Mouse (Mus musculus) testis, adult 2 months (tissue): ENCODE measurements at regions not wholly inside any gene's neighbourhood (a gene's known extent, or its start where the extent isn't known, plus 50 kb on each side); places are given as distances from the start of the nearest gene placed in this dataset.

ENCODE experiments used
- H3K27ac ChIP-seq: fragments of 200-500 bp; 2 replicates; pipeline ENCODE4 v1.5.1; 2012; ENCODE audit warnings: low read depth, low read length; ENCODE audit not compliant: control insufficient read depth, insufficient read depth
- H3K27me3 ChIP-seq: fragments of 200-500 bp; 2 replicates; pipeline ENCODE4 v1.6.1; 2012; ENCODE audit warnings: mild to moderate bottlenecking, low read length, moderate library complexity; ENCODE audit not compliant: control insufficient read depth, insufficient read depth
- H3K36me3 ChIP-seq: fragments of 200-500 bp; 2 replicates; pipeline ENCODE4 v1.6.1; 2012; ENCODE audit warnings: mild to moderate bottlenecking, low read length; ENCODE audit not compliant: control insufficient read depth, insufficient read depth
- H3K4me1 ChIP-seq: fragments of 200-500 bp; 2 replicates; pipeline ENCODE4 v1.6.1; 2012; ENCODE audit warnings: low read length; ENCODE audit not compliant: control insufficient read depth, insufficient read depth
- H3K4me3 ChIP-seq: fragments of 200-500 bp; 2 replicates; pipeline ENCODE4 v1.5.1; 2012; ENCODE audit warnings: low read depth, mild to moderate bottlenecking, low read length, moderate library complexity, mixed read lengths; ENCODE audit not compliant: control insufficient read depth
- CTCF ChIP-seq: fragments of 200-500 bp; IDR thresholded peaks from 2 replicates; pipeline ENCODE4 v1.5.1; 2012; ENCODE audit warnings: low read depth, mild to moderate bottlenecking, inconsistent platforms, low read length, moderate library complexity; ENCODE audit not compliant: control insufficient read depth, insufficient read depth, insufficient replicate concordance
- POLR2A ChIP-seq: fragments of 200-500 bp; IDR thresholded peaks from 2 replicates; pipeline ENCODE4 v1.6.1; 2012; ENCODE audit warnings: low read depth, mild to moderate bottlenecking, inconsistent platforms, low read length, moderate library complexity; ENCODE audit not compliant: control insufficient read depth

GRCm38 (mm10) chr11:25538641-25539258, 671.8 kb downstream of the 5730522E02Rik start:
- no peak overlapping the region for H3K27ac ChIP-seq
- no peaks in the 10 kb centered on the region for H3K27me3 ChIP-seq
- H3K4me3 ChIP-seq: no peak overlapping the region
- no peak for TF ChIP-seq POLR2A
- no peak for TF ChIP-seq CTCF
- H3K36me3 ChIP-seq: no peaks in the 10 kb centered on the region
- no peaks in the 10 kb centered on the region for H3K4me1 ChIP-seq

- no peak overlapping the region for H3K4me3 ChIP-seq
- no peaks in the 10 kb centered on the region for H3K36me3 ChIP-seq
- H3K27me3 ChIP-seq: no peaks in the 10 kb centered on the region
- H3K27ac ChIP-seq: no peak overlapping the region
- no peak for TF ChIP-seq POLR2A
- TF ChIP-seq CTCF: no peak
- H3K4me1 ChIP-seq: no peaks in the 10 kb centered on the region
Measured at GRCm38 (mm10) chr11:25536069-25536468, 674.5 kb downstream of the 5730522E02Rik start.

GRCm38 (mm10) chr11:25533081-25533480, 677.5 kb downstream of the 5730522E02Rik start:
- TF ChIP-seq CTCF: no peak
- TF ChIP-seq POLR2A: no peak
- no peaks in the 10 kb centered on the region for H3K27me3 ChIP-seq
- H3K4me3 ChIP-seq: no peak overlapping the region
- H3K36me3 ChIP-seq: no peaks in the 10 kb centered on the region
- no peaks in the 10 kb centered on the region for H3K4me1 ChIP-seq
- no peak overlapping the region for H3K27ac ChIP-seq

GRCm38 (mm10) chr11:25531668-25532398, 678.7 kb downstream of the 5730522E02Rik start:
- TF ChIP-seq CTCF (no peak), POLR2A (no peak)

GRCm38 (mm10) chr11:25528056-25528455, 682.5 kb downstream of the 5730522E02Rik start:
- Histone ChIP-seq H3K36me3 (no peaks in the 10 kb centered on the region), H3K27ac (no peak overlapping the region), H3K4me1 (no peaks in the 10 kb centered on the region), H3K4me3 (no peak overlapping the region), H3K27me3 (no peaks in the 10 kb centered on the region)
- TF ChIP-seq POLR2A (no peak), CTCF (no peak)

More at GRCm38 (mm10) chr11:25531668-25532398, 678.7 kb downstream of the 5730522E02Rik start:
- Histone ChIP-seq H3K36me3 (no peaks in the 10 kb centered on the region), H3K27me3 (no peaks in the 10 kb centered on the region), H3K27ac (no peak overlapping the region), H3K4me1 (no peaks in the 10 kb centered on the region), H3K4me3 (no peak overlapping the region)

GRCm38 (mm10) chr11:25518903-25519302, 691.7 kb downstream of the 5730522E02Rik start:
- H3K27me3 ChIP-seq: no peaks in the 10 kb centered on the region
- H3K4me1 ChIP-seq: no peaks in the 10 kb centered on the region
- no peaks in the 10 kb centered on the region for H3K36me3 ChIP-seq
- H3K27ac ChIP-seq: no peak overlapping the region
- TF ChIP-seq CTCF: no peak
- no peak for TF ChIP-seq POLR2A
- no peak overlapping the region for H3K4me3 ChIP-seq

- Histone ChIP-seq H3K4me1 (no peaks in the 10 kb centered on the region), H3K4me3 (no peak overlapping the region), H3K36me3 (no peaks in the 10 kb centered on the region), H3K27me3 (no peaks in the 10 kb centered on the region), H3K27ac (no peak overlapping the region)
- TF ChIP-seq CTCF (no peak), POLR2A (no peak)
Measured at GRCm38 (mm10) chr11:25518131-25518530, 692.4 kb downstream of the 5730522E02Rik start.

- Histone ChIP-seq H3K36me3 (no peaks in the 10 kb centered on the region), H3K4me1 (no peaks in the 10 kb centered on the region), H3K27ac (no peak overlapping the region), H3K27me3 (no peaks in the 10 kb centered on the region), H3K4me3 (no peak overlapping the region)
- TF ChIP-seq CTCF (no peak), POLR2A (no peak)
Measured at GRCm38 (mm10) chr11:25505500-25505899, 705.1 kb downstream of the 5730522E02Rik start.
